Mouse (Mus musculus): Measurements from ENCODE around the gene Taf8.

DNA sequence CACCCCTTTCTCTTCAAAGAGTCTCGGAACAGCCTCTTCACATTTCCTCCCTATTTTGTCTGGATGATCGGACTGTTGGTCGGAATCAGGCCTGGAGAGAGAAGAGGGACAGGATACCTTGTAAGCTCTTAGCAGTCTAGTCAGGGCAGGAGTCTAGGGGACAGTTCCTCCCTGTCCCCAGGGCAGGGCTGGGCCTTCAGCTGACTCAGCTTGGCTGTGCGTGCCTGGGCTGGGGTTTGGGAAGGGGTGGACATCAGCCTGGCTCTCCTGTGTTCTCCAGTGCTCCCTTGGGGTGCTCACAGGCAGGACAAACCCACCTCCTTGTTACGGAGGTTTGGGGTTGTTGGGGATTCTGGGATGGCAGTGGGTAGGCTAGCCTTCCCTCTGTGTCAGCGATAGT lies 63.5 kb downstream of the Taf8 start:
- no peak for TF ChIP-seq MAFK (IDR thresholded peaks at IDR 0.05; ENCODE audit: borderline replicate concordance, low read depth, low read length)
- no peak for TF ChIP-seq JUND (IDR thresholded peaks at IDR 0.05; ENCODE audit: low read depth, low read length)
- TF ChIP-seq POLR2A (IDR thresholded peaks at IDR 0.05; ENCODE audit: control insufficient read depth in 1 of 2, insufficient read depth in 1 of 2, low read depth in 1 of 2, low read length in 2 of 2, poor library complexity in 1 of 2), result no peak
- no peak for TF ChIP-seq ETS1 (IDR thresholded peaks at IDR 0.05; ENCODE audit: low read depth, low read length)
- TF ChIP-seq TCF12 (IDR thresholded peaks at IDR 0.05; ENCODE audit: low read depth, low read length), result no peak
- TF ChIP-seq MEF2A (IDR thresholded peaks at IDR 0.05; ENCODE audit: extremely low read depth, insufficient replicate concordance, low read depth, low read length, poor library complexity, severe bottlenecking), result no peak
- TF ChIP-seq CTCF (IDR thresholded peaks at IDR 0.05 in 2 of 3, conservative IDR thresholded peaks at IDR 0.05 in 1 of 3; ENCODE audit: control insufficient read depth in 1 of 3, insufficient read depth in 1 of 3, low read depth in 2 of 3, low read length in 3 of 3, poor library complexity in 1 of 3, severe bottlenecking in 1 of 3), result no peak
- TF ChIP-seq MXI1 (IDR thresholded peaks at IDR 0.05; ENCODE audit: low read depth, low read length), result no peak
- TF ChIP-seq EP300 (IDR thresholded peaks at IDR 0.05; ENCODE audit: low read depth in 1 of 2, low read length in 2 of 2), result no peak
- no peak for TF ChIP-seq MAX (IDR thresholded peaks at IDR 0.05; ENCODE audit: low read length)
